Mouse (Mus musculus): ENCODE measurements around the gene Alx3.

- no peak for TF ChIP-seq CTCF (IDR thresholded peaks at IDR 0.05; ENCODE audit: extremely low read depth, insufficient read depth, low read length)
- no peak for TF ChIP-seq POLR2A (IDR thresholded peaks at IDR 0.05; ENCODE audit: extremely low read depth, insufficient read depth, low read length)
These were observed 36.1 kb upstream of the Alx3 start for GRCm38 (mm10) chr3:107558740-107559139.
